Mouse (Mus musculus) embryonic fibroblast, embryonic 13.5 days (primary cell): ENCODE data around the gene Rai2. TPM values are rescaled to one million over a fixed set of nuclear protein-coding genes. Genes with fewer than 3 reads are reported as not detected.
"Not testable (repeated sequence)": the region's sequence is repeated elsewhere in the genome, so short reads cannot be mapped to it uniquely, and the experiment has no call there.

ENCODE experiments used
- H3K27ac ChIP-seq: 2 replicates; pipeline ENCODE4 v1.5.1; 2012; ENCODE audit warnings: low read length, control low read depth, inconsistent platforms; ENCODE audit not compliant: insufficient read depth
- H3K4me1 ChIP-seq: 2 replicates; pipeline ENCODE4 v1.6.1; 2011; ENCODE audit warnings: low read length; ENCODE audit not compliant: control insufficient read depth, insufficient read depth
- H3K4me3 ChIP-seq: 2 replicates; pipeline ENCODE4 v1.5.1; 2011; ENCODE audit warnings: mild to moderate bottlenecking, control low read depth, low read length; ENCODE audit not compliant: insufficient read depth
- CTCF ChIP-seq: IDR thresholded peaks from 2 replicates; pipeline ENCODE4 v1.5.1; 2011; ENCODE audit warnings: mild to moderate bottlenecking, control low read depth, low read length, moderate library complexity, borderline replicate concordance; ENCODE audit not compliant: insufficient read depth
- POLR2A ChIP-seq: IDR thresholded peaks from 2 replicates; pipeline ENCODE4 v1.6.1; 2011; ENCODE audit warnings: low read depth, mild to moderate bottlenecking, control low read depth, low read length, moderate library complexity
- polyA plus RNA-seq: library from polyadenylated mRNA; stranded (reverse); fragments of >200 nt; gene quantifications from 2 replicates; pipeline ENCODE4 v1.2.4, GENCODE M21; 2011; ENCODE audit warnings: low read depth; ENCODE audit not compliant: missing spikeins, insufficient read length

Gene Rai2
- polyA plus RNA-seq, 1 experiment = 0.47 TPM

GRCm38 (mm10) chrX:161790182-161790581, 73.3 kb downstream of the Rai2 start:
- TF ChIP-seq CTCF (no peak), POLR2A (no peak)

GRCm38 (mm10) chrX:161826186-161826585, 109.3 kb downstream of the Rai2 start:
- H3K27ac ChIP-seq, H3K4me1 ChIP-seq, H3K4me3 ChIP-seq: not testable (repeated sequence)

More at GRCm38 (mm10) chrX:161790182-161790581, 73.3 kb downstream of the Rai2 start:
- no peak overlapping the region for H3K4me3 ChIP-seq
- no peak overlapping the region for H3K27ac ChIP-seq
- no peaks in the 10 kb centered on the region for H3K4me1 ChIP-seq
